Mouse (Mus musculus): Measurements from ENCODE around the gene Mgme1. TPM values are rescaled to one million over a fixed set of nuclear protein-coding genes. Genes with fewer than 3 reads are reported as not detected.

The Mgme1 gene
- polyA plus RNA-seq, 1 experiment from 2014 or later = 15.2 TPM

- WGBS = 90% methylated on average over 7 of the region's 7 CpGs
- H3K36me3 ChIP-seq = no peaks in the 10 kb centered on the region
- no peak overlapping the region for H3K4me2 ChIP-seq (replicated peaks)
- H3K4me1 ChIP-seq = no peaks in the 10 kb centered on the region
- H3K9ac ChIP-seq (replicated peaks) = no peak overlapping the region
- no peaks in the 10 kb centered on the region for H3K9me3 ChIP-seq
- no peak for ATAC-seq (ENCODE audit: low FRiP score, low read depth)
- H3K27me3 ChIP-seq = no peaks in the 10 kb centered on the region
- H3K4me3 ChIP-seq = no peak overlapping the region
- no peak overlapping the region for H3K27ac ChIP-seq (replicated peaks)
These were observed 19.9 kb downstream of the Mgme1 start for GRCm38 (mm10) chr2:144290321-144290720.

GRCm38 (mm10) chr2:144291600-144292305 is 21.3 kb downstream of the Mgme1 start:
- H3K4me1 ChIP-seq = no peaks in the 10 kb centered on the region
- 87% methylated on average over 11 of the region's 11 CpGs for WGBS
- H3K4me2 ChIP-seq (replicated peaks) = no peak overlapping the region
- H3K36me3 ChIP-seq = no peaks in the 10 kb centered on the region
- no peak overlapping the region for H3K27ac ChIP-seq (replicated peaks)
- no peaks in the 10 kb centered on the region for H3K9me3 ChIP-seq
- H3K4me3 ChIP-seq = no peak overlapping the region
- no peaks in the 10 kb centered on the region for H3K27me3 ChIP-seq
- H3K9ac ChIP-seq (replicated peaks) = no peak overlapping the region
- no peak for ATAC-seq (ENCODE audit: low FRiP score, low read depth)

- ATAC-seq (ENCODE audit: low FRiP score, low read depth) = no peak
- 76% methylated on average over 9 of the region's 9 CpGs for WGBS
These were observed 24.8 kb downstream of the Mgme1 start for GRCm38 (mm10) chr2:144295145-144295735.

GRCm38 (mm10) chr2:144299749-144300669 is 29.5 kb downstream of the Mgme1 start:
- Histone ChIP-seq H3K9ac (replicated peaks) (no peak overlapping the region), H3K36me3 (no peaks in the 10 kb centered on the region), H3K4me2 (replicated peaks) (no peak overlapping the region), H3K27me3 (no peaks in the 10 kb centered on the region), H3K9me3 (no peaks in the 10 kb centered on the region), H3K4me3 (no peak overlapping the region), H3K27ac (replicated peaks) (no peak overlapping the region), H3K4me1 (no peaks in the 10 kb centered on the region)
- WGBS = 86% methylated on average over 9 of the region's 9 CpGs
- ATAC-seq (ENCODE audit: low FRiP score, low read depth) = no peak

More at GRCm38 (mm10) chr2:144295145-144295735, 24.8 kb downstream of the Mgme1 start:
- Histone ChIP-seq H3K27ac (replicated peaks) (no peak overlapping the region), H3K4me1 (no peaks in the 10 kb centered on the region), H3K27me3 (no peaks in the 10 kb centered on the region), H3K9me3 (no peaks in the 10 kb centered on the region), H3K4me3 (no peak overlapping the region), H3K36me3 (no peaks in the 10 kb centered on the region), H3K9ac (replicated peaks) (no peak overlapping the region), H3K4me2 (replicated peaks) (no peak overlapping the region)

GRCm38 (mm10) chr2:144301101-144301500 is 30.6 kb downstream of the Mgme1 start:
- no peak overlapping the region for H3K9ac ChIP-seq (replicated peaks)
- H3K27ac ChIP-seq (replicated peaks) = no peak overlapping the region
- 94% methylated on average over 11 of the region's 11 CpGs for WGBS
- no peaks in the 10 kb centered on the region for H3K4me1 ChIP-seq
- H3K9me3 ChIP-seq = no peaks in the 10 kb centered on the region
- no peaks in the 10 kb centered on the region for H3K36me3 ChIP-seq
- H3K27me3 ChIP-seq = no peaks in the 10 kb centered on the region
- H3K4me3 ChIP-seq = no peak overlapping the region
- no peak for ATAC-seq (ENCODE audit: low FRiP score, low read depth)
- H3K4me2 ChIP-seq (replicated peaks) = no peak overlapping the region

GRCm38 (mm10) chr2:144305721-144306294 is 35.3 kb downstream of the Mgme1 start:
- no peak for ATAC-seq (ENCODE audit: low FRiP score, low read depth)
- Histone ChIP-seq H3K36me3 (no peaks in the 10 kb centered on the region), H3K4me3 (no peak overlapping the region), H3K27ac (replicated peaks) (no peak overlapping the region), H3K4me1 (peaks cover 5% of the 10 kb centered on the region; the same call in 1 of the 2 replicates), H3K4me2 (replicated peaks) (no peak overlapping the region), H3K27me3 (no peaks in the 10 kb centered on the region), H3K9ac (replicated peaks) (no peak overlapping the region), H3K9me3 (no peaks in the 10 kb centered on the region)
- 69% methylated on average over 18 of the region's 18 CpGs for WGBS

- no peaks in the 10 kb centered on the region for H3K27me3 ChIP-seq
- no peak overlapping the region for H3K9ac ChIP-seq (replicated peaks)
- no peaks in the 10 kb centered on the region for H3K9me3 ChIP-seq
- 63% methylated on average over 8 of the region's 8 CpGs for WGBS
- H3K4me3 ChIP-seq = no peak overlapping the region
- no peak for ATAC-seq (ENCODE audit: low FRiP score, low read depth)
- H3K36me3 ChIP-seq = no peaks in the 10 kb centered on the region
- H3K4me1 ChIP-seq = peaks cover 5% of the 10 kb centered on the region; the same call in 1 of the 2 replicates
- H3K4me2 ChIP-seq (replicated peaks) = no peak overlapping the region
- H3K27ac ChIP-seq (replicated peaks) = no peak overlapping the region
These were observed 38.1 kb downstream of the Mgme1 start for GRCm38 (mm10) chr2:144308561-144308960.

GRCm38 (mm10) chr2:144310273-144310672 is 39.8 kb downstream of the Mgme1 start:
- Histone ChIP-seq H3K4me1 (peaks cover 5% of the 10 kb centered on the region; the same call in 1 of the 2 replicates), H3K36me3 (no peaks in the 10 kb centered on the region), H3K9ac (replicated peaks) (no peak overlapping the region), H3K27ac (replicated peaks) (no peak overlapping the region), H3K4me2 (replicated peaks) (no peak overlapping the region), H3K4me3 (no peak overlapping the region), H3K9me3 (no peaks in the 10 kb centered on the region), H3K27me3 (no peaks in the 10 kb centered on the region)
- 21% methylated on average over 5 of the region's 5 CpGs for WGBS
- peak; percentile 52 for ATAC-seq (ENCODE audit: low FRiP score, low read depth)

GRCm38 (mm10) chr2:144311372-144311771 is 40.9 kb downstream of the Mgme1 start:
- Histone ChIP-seq H3K36me3 (no peaks in the 10 kb centered on the region), H3K4me3 (no peak overlapping the region), H3K9ac (replicated peaks) (no peak overlapping the region), H3K27ac (replicated peaks) (no peak overlapping the region), H3K4me1 (peaks cover 5% of the 10 kb centered on the region; the same call in 1 of the 2 replicates), H3K27me3 (no peaks in the 10 kb centered on the region), H3K4me2 (replicated peaks) (no peak overlapping the region), H3K9me3 (no peaks in the 10 kb centered on the region)
- ATAC-seq (ENCODE audit: low FRiP score, low read depth) = no peak
- 91% methylated on average over 2 of the region's 2 CpGs for WGBS

- 79% methylated on average over 3 of the region's 3 CpGs for WGBS
- Histone ChIP-seq H3K9me3 (no peaks in the 10 kb centered on the region), H3K27ac (replicated peaks) (no peak overlapping the region), H3K9ac (replicated peaks) (no peak overlapping the region), H3K4me1 (no peaks in the 10 kb centered on the region), H3K36me3 (no peaks in the 10 kb centered on the region), H3K4me2 (replicated peaks) (no peak overlapping the region), H3K4me3 (no peak overlapping the region), H3K27me3 (peaks cover 24% of the 10 kb centered on the region)
- ATAC-seq (ENCODE audit: low FRiP score, low read depth) = no peak
These were observed 53.8 kb downstream of the Mgme1 start for GRCm38 (mm10) chr2:144324218-144324617.

- no peaks in the 10 kb centered on the region for H3K36me3 ChIP-seq
- peak overlapping the region; percentile 12; the same call in 1 of the 2 replicates for H3K4me3 ChIP-seq
- peaks cover 74% of the 10 kb centered on the region for H3K27me3 ChIP-seq
- H3K9ac ChIP-seq (replicated peaks) = no peak overlapping the region
- peaks cover 27% of the 10 kb centered on the region for H3K4me1 ChIP-seq
- peak overlapping the region; percentile 9; the same call in 1 of the 2 replicates for H3K4me2 ChIP-seq (replicated peaks)
- no peaks in the 10 kb centered on the region for H3K9me3 ChIP-seq
- 9% methylated on average over 10 of the region's 10 CpGs for WGBS
- no peak overlapping the region for H3K27ac ChIP-seq (replicated peaks)
- ATAC-seq (ENCODE audit: low FRiP score, low read depth) = no peak
These were observed 59.0 kb downstream of the Mgme1 start for GRCm38 (mm10) chr2:144329451-144329850.
